Mouse (Mus musculus): ENCODE measurements around the gene Mrgbp. TPM values are rescaled to one million over a fixed set of nuclear protein-coding genes. Genes with fewer than 3 reads are reported as not detected.
A peak's percentile ranks its signal among the peaks of the same experiment; 100 is the strongest.

Gene Mrgbp
- polyA plus RNA-seq, 1 experiment from 2014 or later: 44.8 TPM

- Histone ChIP-seq H3K9me3 (replicated peaks) (no peaks in the 10 kb centered on the region), H3K36me3 (peaks cover 31% of the 10 kb centered on the region), H3K27me3 (peaks cover 35% of the 10 kb centered on the region), H3K4me1 (peaks cover 19% of the 10 kb centered on the region), H3K4me2 (peak overlapping the region; percentile 68), H3K4me3 (replicated peaks) (peak overlapping the region; percentile 38), H3K27ac (0 out of 2 replicates have a peak overlapping the region, but pooled peaks have one; percentile 23), H3K9ac (peak overlapping the region; percentile 35)
- ATAC-seq (replicated peaks; ENCODE audit: low FRiP score): peak; percentile 75
- WGBS: 2% methylated on average over 40 of the region's 41 CpGs
Measured at GRCm38 (mm10) chr2:180598157-180598705, 17.1 kb downstream of the Mrgbp start.

GRCm38 (mm10) chr2:180600569-180601021 is 19.5 kb downstream of the Mrgbp start:
- Histone ChIP-seq H3K27me3 (peaks cover 35% of the 10 kb centered on the region), H3K9ac (no peak overlapping the region), H3K27ac (no peak overlapping the region), H3K9me3 (replicated peaks) (no peaks in the 10 kb centered on the region), H3K4me1 (peaks cover 19% of the 10 kb centered on the region), H3K4me3 (replicated peaks) (no peak overlapping the region), H3K36me3 (peaks cover 7% of the 10 kb centered on the region), H3K4me2 (no peak overlapping the region)
- WGBS: 23% methylated on average over 9 of the region's 9 CpGs
- ATAC-seq (replicated peaks; ENCODE audit: low FRiP score): no peak

GRCm38 (mm10) chr2:180604781-180605180 is 23.7 kb downstream of the Mrgbp start:
- no peak for ATAC-seq (replicated peaks; ENCODE audit: low FRiP score)
- Histone ChIP-seq H3K9ac (no peak overlapping the region), H3K4me3 (replicated peaks) (no peak overlapping the region), H3K4me2 (no peak overlapping the region), H3K9me3 (replicated peaks) (no peaks in the 10 kb centered on the region), H3K4me1 (peaks cover 8% of the 10 kb centered on the region; the same call in 1 of the 2 replicates), H3K36me3 (no peaks in the 10 kb centered on the region), H3K27ac (no peak overlapping the region), H3K27me3 (peaks cover 6% of the 10 kb centered on the region; the same call in 1 of the 2 replicates)
- 56% methylated on average over 6 of the region's 6 CpGs for WGBS

GRCm38 (mm10) chr2:180610283-180610682 is 29.2 kb downstream of the Mrgbp start:
- 82% methylated on average over 4 of the region's 4 CpGs for WGBS

GRCm38 (mm10) chr2:180611882-180612281 is 30.8 kb downstream of the Mrgbp start:
- H3K27me3 ChIP-seq: no peaks in the 10 kb centered on the region
- no peak overlapping the region for H3K4me3 ChIP-seq (replicated peaks)
- no peaks in the 10 kb centered on the region for H3K9me3 ChIP-seq (replicated peaks)
- 73% methylated on average over 2 of the region's 2 CpGs for WGBS
- H3K4me2 ChIP-seq: no peak overlapping the region
- no peak for ATAC-seq (replicated peaks; ENCODE audit: low FRiP score)
- H3K27ac ChIP-seq: no peak overlapping the region
- H3K9ac ChIP-seq: no peak overlapping the region
- H3K36me3 ChIP-seq: no peaks in the 10 kb centered on the region
- H3K4me1 ChIP-seq: no peaks in the 10 kb centered on the region

More at GRCm38 (mm10) chr2:180610283-180610682, 29.2 kb downstream of the Mrgbp start:
- Histone ChIP-seq H3K27me3 (no peaks in the 10 kb centered on the region), H3K9me3 (replicated peaks) (no peaks in the 10 kb centered on the region), H3K4me1 (no peaks in the 10 kb centered on the region), H3K9ac (no peak overlapping the region), H3K36me3 (no peaks in the 10 kb centered on the region), H3K4me2 (no peak overlapping the region), H3K4me3 (replicated peaks) (no peak overlapping the region), H3K27ac (no peak overlapping the region)
- no peak for ATAC-seq (replicated peaks; ENCODE audit: low FRiP score)

Other genes starting within 250 kb of the Mrgbp start
- 3.0 and 4.7 TPM in 2 replicates for gene Gata5, start 246.6 kb upstream of the Mrgbp start, polyA plus RNA-seq (2015; fragmentation: Nextera tagmentation; extraction: Ambion mirVana)
- 2.2 and 2.3 TPM in 2 replicates for gene Slco4a1, start 125.1 kb upstream of the Mrgbp start, polyA plus RNA-seq (2015; fragmentation: Nextera tagmentation; extraction: Ambion mirVana)
- 8.6 and 9.7 TPM in 2 replicates for gene Ntsr1, start 81.3 kb upstream of the Mrgbp start, polyA plus RNA-seq (2015; fragmentation: Nextera tagmentation; extraction: Ambion mirVana)
- gene Ogfr, start 7.9 kb downstream of the Mrgbp start, polyA plus RNA-seq (2015; fragmentation: Nextera tagmentation; extraction: Ambion mirVana): 63.8 and 76.1 TPM in 2 replicates
- gene Col9a3, start 16.5 kb downstream of the Mrgbp start, polyA plus RNA-seq (2015; fragmentation: Nextera tagmentation; extraction: Ambion mirVana): 8.8 and 9.8 TPM in 2 replicates
- gene Tcfl5, start 61.4 kb downstream of the Mrgbp start, polyA plus RNA-seq (2015; fragmentation: Nextera tagmentation; extraction: Ambion mirVana): 0.21 and 0.23 TPM in 2 replicates
- gene Dido1, start 128.7 kb downstream of the Mrgbp start, polyA plus RNA-seq (2015; fragmentation: Nextera tagmentation; extraction: Ambion mirVana): 28.4 and 29.7 TPM in 2 replicates
- 55.8 TPM in 2 replicates for gene Gid8, start 128.8 kb downstream of the Mrgbp start, polyA plus RNA-seq (2015; fragmentation: Nextera tagmentation; extraction: Ambion mirVana)
- gene Slc17a9, start 144.0 kb downstream of the Mrgbp start, polyA plus RNA-seq (2015; fragmentation: Nextera tagmentation; extraction: Ambion mirVana): 0.58 and 1.6 TPM in 2 replicates
- not detected in 2 replicates for gene Bhlhe23, start 195.6 kb downstream of the Mrgbp start, polyA plus RNA-seq (2015; fragmentation: Nextera tagmentation; extraction: Ambion mirVana)